Mouse (Mus musculus): ENCODE data around the gene Prkcg. TPM values are rescaled to one million over a fixed set of nuclear protein-coding genes. Genes with fewer than 3 reads are reported as not detected.
"Not testable (repeated sequence)": the region's sequence is repeated elsewhere in the genome, so short reads cannot be mapped to it uniquely, and the experiment has no call there.

Gene Prkcg
- polyA plus RNA-seq, 1 experiment from 2014 or later: 0.25 TPM

- H3K36me3 ChIP-seq (ENCODE audit: insufficient read depth): peaks cover 23% of the 10 kb centered on the region
- TF ChIP-seq CTCF (IDR thresholded peaks at IDR 0.05; ENCODE audit: low read depth): no peak
- H3K4me1 ChIP-seq (ENCODE audit: insufficient read depth): peaks cover 7% of the 10 kb centered on the region; the same call in 1 of the 2 replicates
- H3K27ac ChIP-seq (ENCODE audit: low read depth): peak overlapping the region; percentile 94
- ATAC-seq (ENCODE audit: insufficient read depth): peak; percentile 3; the same call in 1 of the 2 replicates
- H3K4me2 ChIP-seq: peak overlapping the region; percentile 76
- peak; percentile 60 for DNase-seq
- 17% methylated on average over 6 of the region's 6 CpGs for WGBS
- peak overlapping the region; percentile 52 for H3K4me3 ChIP-seq (ENCODE audit: low read depth, low read length)
- no peaks in the 10 kb centered on the region for H3K9me3 ChIP-seq (ENCODE audit: low read depth, low read length)
- H3K9ac ChIP-seq: peak overlapping the region; percentile 64
- H3K27me3 ChIP-seq (ENCODE audit: insufficient read depth, low read length): no peaks in the 10 kb centered on the region
Measured at GRCm38 (mm10) chr7:3291197-3291596, 2.2 kb downstream of the Prkcg start.

GRCm38 (mm10) chr7:3291764-3292163 lies 2.8 kb downstream of the Prkcg start:
- ATAC-seq (ENCODE audit: insufficient read depth) (no peak), DNase-seq (no peak)
- Histone ChIP-seq H3K4me2 (peak overlapping the region; percentile 76), H3K4me3 (ENCODE audit: low read depth, low read length) (peak overlapping the region; percentile 52), H3K4me1 (ENCODE audit: insufficient read depth) (0 out of 2 replicates have a peak, but pooled peaks cover 3% of the 10 kb centered on the region), H3K27me3 (ENCODE audit: insufficient read depth, low read length) (no peaks in the 10 kb centered on the region), H3K27ac (ENCODE audit: low read depth) (peak overlapping the region; percentile 94), H3K9me3 (ENCODE audit: low read depth, low read length) (no peaks in the 10 kb centered on the region), H3K9ac (no peak overlapping the region), H3K36me3 (ENCODE audit: insufficient read depth) (peaks cover 29% of the 10 kb centered on the region)
- TF ChIP-seq CTCF (IDR thresholded peaks at IDR 0.05; ENCODE audit: low read depth): no peak
- WGBS: 50% methylated on average over 3 of the region's 3 CpGs

DNA sequence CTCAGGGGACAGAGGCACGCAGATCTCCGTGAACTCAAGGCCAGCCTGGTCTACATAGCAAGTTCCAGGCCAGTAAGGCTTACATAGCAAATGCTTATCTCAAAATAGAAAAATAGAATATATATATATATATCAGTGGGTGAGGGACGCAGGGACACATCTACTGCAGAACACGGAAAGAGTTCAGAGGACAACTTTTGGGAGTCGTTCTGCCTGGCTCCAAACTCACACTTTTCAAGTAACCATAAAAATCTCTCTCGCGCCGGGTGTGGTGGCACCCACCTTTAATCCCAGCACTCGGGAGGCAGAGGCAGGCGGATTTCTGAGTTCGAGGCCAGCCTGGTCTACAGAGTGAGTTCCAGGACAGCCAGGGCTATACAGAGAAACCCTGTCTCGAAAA lies 3.3 kb downstream of the Prkcg start:
- not testable (repeated sequence) for H3K27me3 ChIP-seq (ENCODE audit: insufficient read depth, low read length); DNase-seq; H3K9me3 ChIP-seq (ENCODE audit: low read depth, low read length); ATAC-seq (ENCODE audit: insufficient read depth); H3K4me1 ChIP-seq (ENCODE audit: insufficient read depth); H3K9ac ChIP-seq
- H3K4me3 ChIP-seq (ENCODE audit: low read depth, low read length): peak overlapping the region; percentile 52
- peaks cover 34% of the 10 kb centered on the region for H3K36me3 ChIP-seq (ENCODE audit: insufficient read depth)
- H3K4me2 ChIP-seq: peak overlapping the region; percentile 76
- 54% methylated on average over 12 of the region's 12 CpGs for WGBS
- peak overlapping the region; percentile 94 for H3K27ac ChIP-seq (ENCODE audit: low read depth)

GRCm38 (mm10) chr7:3292791-3293190 lies 3.8 kb downstream of the Prkcg start:
- DNase-seq (peak; percentile 97), ATAC-seq (ENCODE audit: insufficient read depth) (peak; percentile 90)
- H3K4me2 ChIP-seq: peak overlapping the region; percentile 76
- H3K9me3 ChIP-seq (ENCODE audit: low read depth, low read length): no peaks in the 10 kb centered on the region
- peak; percentile 32; the same call in 1 of the 2 replicates for TF ChIP-seq CTCF (IDR thresholded peaks at IDR 0.05; ENCODE audit: low read depth)
- peak overlapping the region; percentile 56 for H3K9ac ChIP-seq
- H3K36me3 ChIP-seq (ENCODE audit: insufficient read depth): peaks cover 39% of the 10 kb centered on the region
- 0% methylated on average over 14 of the region's 14 CpGs for WGBS
- H3K27me3 ChIP-seq (ENCODE audit: insufficient read depth, low read length): no peaks in the 10 kb centered on the region
- H3K4me3 ChIP-seq (ENCODE audit: low read depth, low read length): peak overlapping the region; percentile 52
- H3K27ac ChIP-seq (ENCODE audit: low read depth): peak overlapping the region; percentile 94
- 0 out of 2 replicates have a peak, but pooled peaks cover 4% of the 10 kb centered on the region for H3K4me1 ChIP-seq (ENCODE audit: insufficient read depth)

DNA sequence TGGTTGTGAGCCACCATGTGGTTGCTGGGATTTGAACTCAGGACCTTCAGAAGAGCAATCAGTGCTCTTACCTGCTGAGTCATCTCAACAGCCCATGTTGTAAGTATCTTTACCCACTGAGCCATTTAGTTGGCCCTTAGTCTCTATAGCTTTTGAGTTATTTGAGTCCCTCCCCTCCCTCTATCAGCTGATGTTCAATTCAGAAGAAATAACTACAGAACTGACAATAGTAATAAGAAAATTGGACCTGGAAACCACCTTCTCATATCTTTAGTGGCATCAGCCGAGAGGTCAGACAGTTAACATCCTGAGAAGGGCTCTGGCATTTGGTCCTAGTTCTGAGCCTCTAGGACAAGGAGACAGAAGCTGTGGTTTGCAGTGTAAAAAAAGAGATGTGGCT lies 5.8 kb downstream of the Prkcg start:
- ATAC-seq (ENCODE audit: insufficient read depth) (no peak), DNase-seq (no peak)
- H3K4me3 ChIP-seq (ENCODE audit: low read depth, low read length): no peak overlapping the region
- H3K36me3 ChIP-seq (ENCODE audit: insufficient read depth): peaks cover 59% of the 10 kb centered on the region
- no peaks in the 10 kb centered on the region for H3K9me3 ChIP-seq (ENCODE audit: low read depth, low read length)
- H3K4me2 ChIP-seq: no peak overlapping the region
- H3K4me1 ChIP-seq (ENCODE audit: insufficient read depth): 0 out of 2 replicates have a peak, but pooled peaks cover 6% of the 10 kb centered on the region
- WGBS: 93% methylated on average over 1 of the region's 1 CpGs
- no peak overlapping the region for H3K9ac ChIP-seq
- H3K27ac ChIP-seq (ENCODE audit: low read depth): no peak overlapping the region
- H3K27me3 ChIP-seq (ENCODE audit: insufficient read depth, low read length): no peaks in the 10 kb centered on the region
- no peak for TF ChIP-seq CTCF (IDR thresholded peaks at IDR 0.05; ENCODE audit: low read depth)

DNA sequence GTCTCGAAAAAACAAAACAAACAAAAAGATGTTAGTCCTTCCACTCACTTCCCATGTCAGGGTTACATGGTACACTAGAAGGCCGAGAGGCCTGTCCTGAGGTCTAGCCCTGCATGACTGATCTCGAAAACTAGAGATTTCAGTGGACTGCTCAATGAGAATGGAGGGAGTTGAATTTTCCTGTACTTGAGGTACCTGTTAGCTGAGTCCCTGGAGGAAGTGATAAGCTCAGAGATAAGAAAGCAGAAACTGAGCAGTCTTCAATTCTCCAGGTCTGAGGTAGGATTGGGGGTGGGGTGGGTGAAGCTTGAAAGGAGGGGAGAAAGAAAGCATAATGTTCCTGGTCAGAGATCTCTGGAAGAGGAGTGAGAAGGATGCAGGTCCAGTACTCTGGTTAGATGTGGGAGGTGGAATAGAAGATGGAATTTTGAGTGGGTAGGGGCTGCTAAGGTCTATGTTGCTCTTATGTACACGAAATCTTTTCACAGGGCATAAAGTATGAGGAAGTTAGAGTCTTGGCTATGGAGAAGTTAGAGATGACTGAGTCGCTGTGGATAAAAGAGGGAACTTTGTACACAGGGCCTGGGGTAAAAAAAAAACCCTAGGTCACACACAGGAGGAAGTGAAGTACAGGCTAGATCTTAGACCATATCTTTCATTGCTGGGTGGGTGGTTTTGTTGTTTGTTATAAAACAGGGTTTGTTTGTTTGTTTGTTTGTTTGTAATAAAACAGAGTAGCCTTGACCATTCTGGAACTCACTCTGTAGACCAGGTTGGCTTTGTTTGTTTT lies 6.5 kb downstream of the Prkcg start:
- no peak for TF ChIP-seq CTCF (IDR thresholded peaks at IDR 0.05; ENCODE audit: low read depth)
- no peak overlapping the region for H3K4me3 ChIP-seq (ENCODE audit: low read depth, low read length)
- no peak overlapping the region for H3K9ac ChIP-seq
- H3K4me2 ChIP-seq: no peak overlapping the region
- no peak for ATAC-seq (ENCODE audit: insufficient read depth)
- peaks cover 63% of the 10 kb centered on the region for H3K36me3 ChIP-seq (ENCODE audit: insufficient read depth)
- H3K4me1 ChIP-seq (ENCODE audit: insufficient read depth): 0 out of 2 replicates have a peak, but pooled peaks cover 6% of the 10 kb centered on the region
- H3K27me3 ChIP-seq (ENCODE audit: insufficient read depth, low read length): no peaks in the 10 kb centered on the region
- no peak overlapping the region for H3K27ac ChIP-seq (ENCODE audit: low read depth)
- no peak for DNase-seq
- WGBS: 71% methylated on average over 5 of the region's 5 CpGs
- no peaks in the 10 kb centered on the region for H3K9me3 ChIP-seq (ENCODE audit: low read depth, low read length)

DNA sequence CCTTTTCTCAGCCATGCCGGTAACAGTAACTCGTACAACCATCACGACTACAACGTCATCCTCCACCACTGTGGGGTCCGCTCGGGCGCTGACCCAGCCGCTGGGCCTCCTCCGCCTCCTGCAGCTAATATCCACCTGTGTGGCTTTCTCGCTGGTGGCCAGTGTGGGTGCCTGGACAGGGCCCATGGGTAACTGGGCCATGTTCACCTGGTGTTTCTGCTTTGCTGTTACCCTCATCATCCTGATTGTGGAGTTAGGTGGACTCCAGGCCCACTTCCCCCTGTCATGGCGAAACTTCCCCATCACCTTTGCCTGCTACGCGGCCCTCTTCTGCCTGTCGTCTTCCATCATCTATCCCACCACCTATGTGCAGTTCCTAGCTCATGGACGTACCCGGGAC lies 7.7 kb downstream of the Prkcg start:
- Histone ChIP-seq H3K4me2 (no peak overlapping the region), H3K27ac (ENCODE audit: low read depth) (no peak overlapping the region), H3K9me3 (ENCODE audit: low read depth, low read length) (no peaks in the 10 kb centered on the region), H3K4me3 (ENCODE audit: low read depth, low read length) (no peak overlapping the region), H3K4me1 (ENCODE audit: insufficient read depth) (peaks cover 2% of the 10 kb centered on the region; the same call in 1 of the 2 replicates), H3K27me3 (ENCODE audit: insufficient read depth, low read length) (no peaks in the 10 kb centered on the region), H3K9ac (no peak overlapping the region), H3K36me3 (ENCODE audit: insufficient read depth) (peaks cover 63% of the 10 kb centered on the region)
- ATAC-seq (ENCODE audit: insufficient read depth): no peak
- 94% methylated on average over 16 of the region's 16 CpGs for WGBS
- no peak for DNase-seq
- no peak for TF ChIP-seq CTCF (IDR thresholded peaks at IDR 0.05; ENCODE audit: low read depth)
